Mouse (Mus musculus): Measurements from ENCODE around the gene H2-T3.
A peak's percentile ranks its signal among the peaks of the same experiment; 100 is the strongest.
"Not testable (repeated sequence)": the region's sequence is repeated elsewhere in the genome, so short reads cannot be mapped to it uniquely, and the experiment has no call there.

Gene H2-T3

GRCm38 (mm10) chr17:36176132-36176531, 14.0 kb downstream of the H2-T3 start:
- not testable (repeated sequence) for DNase-seq

- no peak for DNase-seq
Observed at GRCm38 (mm10) chr17:36170287-36170814, 19.7 kb downstream of the H2-T3 start.

- no peak for DNase-seq
Observed at GRCm38 (mm10) chr17:36169753-36170152, 20.3 kb downstream of the H2-T3 start.

GRCm38 (mm10) chr17:36169094-36169493, 21.0 kb downstream of the H2-T3 start:
- not testable (repeated sequence) for DNase-seq

GRCm38 (mm10) chr17:36168039-36168652, 21.9 kb downstream of the H2-T3 start, which contains the start of gene Gm8909:
TSS of gene Gm8909 (minus strand) at chr17:36168537.
- no peak for DNase-seq

- DNase-seq = peak; percentile 35
Observed at GRCm38 (mm10) chr17:36167306-36168038, 22.6 kb downstream of the H2-T3 start.

GRCm38 (mm10) chr17:36166901-36167300, 23.2 kb downstream of the H2-T3 start:
- not testable (repeated sequence) for DNase-seq

- DNase-seq = peak; percentile 19
Observed at GRCm38 (mm10) chr17:36161129-36162051, 28.7 kb downstream of the H2-T3 start.

GRCm38 (mm10) chr17:36158264-36158663, 31.8 kb downstream of the H2-T3 start:
- not testable (repeated sequence) for DNase-seq

- peak; percentile 16 for DNase-seq
Observed at GRCm38 (mm10) chr17:36157782-36158181, 32.3 kb downstream of the H2-T3 start.

GRCm38 (mm10) chr17:36154271-36155149, 35.6 kb downstream of the H2-T3 start:
- DNase-seq = no peak

GRCm38 (mm10) chr17:36151200-36151599, 38.9 kb downstream of the H2-T3 start:
- DNase-seq = not testable (repeated sequence)

GRCm38 (mm10) chr17:36148468-36148867, 41.6 kb downstream of the H2-T3 start:
- not testable (repeated sequence) for DNase-seq

- DNase-seq = not testable (repeated sequence)
Observed at GRCm38 (mm10) chr17:36146937-36147336, 43.1 kb downstream of the H2-T3 start.

- not testable (repeated sequence) for DNase-seq
Observed at GRCm38 (mm10) chr17:36145861-36146156, 44.3 kb downstream of the H2-T3 start.

- DNase-seq = no peak
Observed at GRCm38 (mm10) chr17:36145111-36145860, 44.8 kb downstream of the H2-T3 start.

- DNase-seq = not testable (repeated sequence)
Observed at GRCm38 (mm10) chr17:36136299-36136848, 53.7 kb downstream of the H2-T3 start.
